Mouse (Mus musculus) gonadal fat pad, adult 2 months (tissue): ENCODE results near the gene Lpp. TPM values are rescaled to one million over a fixed set of nuclear protein-coding genes. Genes with fewer than 3 reads are reported as not detected.

ENCODE experiments used
- DNase-seq: peaks from one replicate; pipeline ENCODE4 v3.0.0-alpha.2; 2012; ENCODE audit warnings: low read depth
- polyA plus RNA-seq: library from polyadenylated mRNA; depleted of rRNA; stranded (reverse); fragments of >200 nt; gene quantifications from 2 replicates; pipeline ENCODE4 v1.2.3, GENCODE M21; 2012; rRNA removed

Lpp gene
- 16.0 and 20.7 TPM in 2 replicates for polyA plus RNA-seq

DNA sequence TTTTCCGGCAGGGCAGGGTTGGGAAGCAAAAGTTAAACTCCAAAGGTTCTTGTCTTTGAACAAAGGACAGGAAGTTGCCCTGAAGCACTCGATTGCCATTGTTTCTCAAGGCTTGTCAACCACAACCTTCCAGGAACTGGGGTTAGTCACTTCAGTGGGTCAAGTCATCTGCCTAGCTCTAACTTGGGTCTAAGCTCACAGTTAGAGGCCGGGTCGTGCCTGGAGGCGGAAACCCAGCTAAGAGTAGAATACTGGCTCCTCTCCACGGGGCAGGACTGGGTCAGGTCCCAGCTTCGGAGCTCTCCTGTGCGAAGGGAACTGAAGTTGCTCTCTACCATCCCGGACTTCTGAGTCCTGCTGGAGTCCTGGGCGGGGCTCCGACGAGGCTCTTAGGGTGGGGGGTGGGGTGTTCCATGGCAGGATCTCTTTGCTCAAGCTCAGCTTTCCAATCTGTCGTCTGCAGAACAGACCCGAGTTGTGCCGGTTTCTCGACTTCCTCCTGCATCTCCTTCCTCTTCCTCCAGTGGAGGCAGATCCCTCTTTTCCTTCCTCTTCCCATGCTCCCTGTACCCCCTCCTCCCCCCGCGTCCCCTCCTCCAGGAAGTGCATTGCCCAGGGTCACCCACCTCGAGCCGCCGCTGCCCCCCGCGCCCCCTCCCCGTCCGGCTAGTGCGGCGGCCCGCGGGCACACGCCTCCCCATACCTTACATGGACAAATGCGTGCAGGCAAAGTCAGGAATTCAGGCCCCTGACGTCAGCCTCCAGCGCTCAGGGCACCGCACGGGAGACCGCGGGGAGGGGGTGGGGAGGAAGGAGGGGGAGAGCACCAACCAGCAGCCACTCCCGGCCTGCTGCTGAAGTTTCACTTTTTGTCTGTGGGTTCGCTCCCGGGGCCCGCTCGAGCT lies at the start of gene Lpp:
Lpp (plus strand) TSS at position 857 of the 905 bp plus-strand sequence.
- DNase-seq: no peak

DNA sequence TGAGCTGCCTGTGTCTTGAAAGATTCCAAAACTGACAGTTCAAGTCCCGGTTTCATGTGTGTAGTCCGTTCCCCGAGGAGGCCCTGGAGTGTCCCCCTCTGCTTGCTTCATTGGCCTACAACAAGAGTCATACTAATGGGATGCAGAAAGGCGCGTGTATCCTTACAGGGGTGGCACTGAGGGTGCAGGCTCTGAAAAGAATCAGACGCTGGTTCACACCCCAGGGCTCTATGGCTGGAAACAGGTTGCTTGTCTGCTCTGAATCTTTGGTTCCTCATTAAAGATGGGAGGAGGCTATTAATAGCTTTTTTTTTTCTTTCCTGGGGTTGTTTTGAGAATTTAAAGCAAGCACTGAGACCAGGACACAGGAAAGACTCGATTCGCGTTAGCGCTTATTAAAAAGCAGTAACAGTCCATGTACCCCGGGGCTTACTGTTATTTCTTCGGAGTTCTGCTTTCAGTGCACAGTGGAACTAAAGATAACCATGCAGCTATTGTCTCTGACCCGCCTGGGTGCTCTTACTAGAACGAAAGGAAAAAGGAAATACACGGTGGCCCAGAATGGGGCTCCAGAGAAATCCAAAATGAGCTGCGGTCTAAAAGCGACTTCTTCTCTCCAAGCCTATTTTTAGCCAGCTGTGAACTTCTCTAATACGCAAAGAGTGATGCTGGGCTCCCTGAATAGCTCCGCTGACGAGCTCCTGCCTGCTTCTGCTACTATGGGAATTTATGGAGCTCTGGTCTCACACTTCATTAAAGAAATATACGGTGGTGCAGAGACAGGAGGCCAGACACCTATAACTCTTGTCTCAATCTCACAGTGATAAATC lies 45.5 kb upstream of the Lpp start:
- no peak for DNase-seq

DNA sequence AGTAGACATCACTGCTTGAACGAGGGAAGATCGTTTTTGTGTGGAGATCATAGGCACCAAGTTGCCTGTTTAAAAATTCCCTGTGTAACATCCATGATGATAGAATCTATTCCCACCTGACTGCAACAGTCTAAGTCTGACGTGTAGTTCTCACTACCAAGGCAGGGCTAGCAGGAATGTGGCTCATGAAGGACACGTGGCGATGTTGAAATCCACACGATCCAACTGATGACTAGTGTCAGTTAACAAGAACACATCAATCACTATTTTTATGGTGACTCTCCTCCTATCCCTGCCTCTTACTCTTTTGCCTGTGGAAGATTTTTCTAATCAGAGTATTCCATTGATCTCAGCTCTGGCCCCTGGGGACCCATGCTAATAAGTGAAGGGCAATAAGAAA lies 43.0 kb upstream of the Lpp start:
- DNase-seq: no peak

DNA sequence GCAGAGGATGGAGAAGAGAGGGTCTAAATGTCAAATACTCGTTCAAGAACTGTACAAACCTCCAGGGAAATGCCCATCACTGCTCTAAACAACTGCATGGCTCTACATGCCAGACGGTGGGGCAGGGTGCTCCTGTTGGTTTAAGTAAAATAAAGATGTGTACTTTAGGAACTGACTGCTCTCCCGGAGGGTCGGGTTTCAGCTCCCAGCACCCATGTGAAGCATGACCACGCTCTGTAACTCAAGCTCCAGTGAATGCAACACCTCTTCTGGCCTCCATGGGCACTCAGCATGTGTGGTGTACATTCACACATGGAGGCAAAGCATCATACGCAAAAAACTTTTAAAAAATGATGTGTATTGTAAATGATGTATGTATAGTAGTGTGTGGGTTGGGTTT lies 42.6 kb upstream of the Lpp start:
- DNase-seq: no peak

DNA sequence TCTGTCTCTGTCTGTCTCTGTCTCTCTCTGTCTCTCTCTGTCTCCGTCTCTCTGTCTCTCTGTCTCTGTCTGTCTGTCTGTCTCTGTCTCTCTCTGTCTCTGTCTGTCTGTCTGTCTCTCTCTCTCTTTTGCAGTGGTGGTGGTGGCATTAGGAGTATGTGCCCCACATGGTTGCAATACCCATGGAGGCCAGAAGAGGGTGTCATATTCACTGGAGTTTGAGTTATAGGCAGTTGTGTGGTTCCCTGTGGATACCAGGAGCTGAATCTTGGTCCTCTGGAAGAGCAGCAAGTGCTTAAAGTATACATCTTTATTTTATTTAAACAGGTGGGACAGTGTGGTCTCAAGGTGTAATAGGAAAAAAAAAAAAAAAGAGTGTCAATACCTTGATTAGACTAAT lies 41.5 kb upstream of the Lpp start:
- no peak for DNase-seq

DNA sequence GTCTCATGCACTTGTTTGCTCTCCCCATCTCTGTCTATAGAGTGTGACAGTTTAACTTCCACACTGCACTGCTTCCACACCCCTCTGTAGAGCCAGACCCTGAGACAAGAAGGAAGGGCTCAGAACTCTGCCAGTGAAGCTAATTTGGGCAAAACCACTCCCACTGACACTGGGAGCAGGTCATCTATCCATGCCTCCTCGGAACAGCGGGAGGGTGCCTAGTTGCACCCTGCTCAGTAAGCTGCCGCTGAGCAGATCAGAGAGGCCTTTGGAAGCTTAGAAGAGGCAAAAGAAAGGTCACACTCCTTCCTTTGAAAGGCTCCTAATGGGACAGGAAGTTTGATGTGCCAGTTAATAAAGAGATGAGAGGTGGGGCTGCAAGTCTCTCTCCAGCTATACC lies 39.5 kb upstream of the Lpp start:
- DNase-seq: no peak

DNA sequence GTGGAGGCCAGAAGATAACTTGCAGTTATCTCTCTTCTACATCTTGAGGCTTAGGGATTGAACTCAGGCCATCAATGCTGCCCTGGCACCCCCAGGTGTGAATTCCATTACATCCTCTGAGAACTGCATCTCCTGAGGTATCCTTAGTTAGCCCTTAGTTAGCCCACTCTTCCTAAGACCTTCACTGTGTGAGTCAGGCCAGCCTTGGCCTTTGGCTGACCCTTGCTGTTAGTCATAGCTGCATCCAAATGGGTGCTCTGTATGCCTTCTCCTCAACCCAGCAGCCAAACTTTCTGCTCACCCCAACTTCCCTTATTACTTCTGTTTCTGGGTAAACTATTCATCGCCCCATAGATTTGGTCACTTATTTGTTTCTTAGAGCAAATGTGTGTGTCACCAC lies 31.6 kb upstream of the Lpp start:
- DNase-seq: no peak

DNA sequence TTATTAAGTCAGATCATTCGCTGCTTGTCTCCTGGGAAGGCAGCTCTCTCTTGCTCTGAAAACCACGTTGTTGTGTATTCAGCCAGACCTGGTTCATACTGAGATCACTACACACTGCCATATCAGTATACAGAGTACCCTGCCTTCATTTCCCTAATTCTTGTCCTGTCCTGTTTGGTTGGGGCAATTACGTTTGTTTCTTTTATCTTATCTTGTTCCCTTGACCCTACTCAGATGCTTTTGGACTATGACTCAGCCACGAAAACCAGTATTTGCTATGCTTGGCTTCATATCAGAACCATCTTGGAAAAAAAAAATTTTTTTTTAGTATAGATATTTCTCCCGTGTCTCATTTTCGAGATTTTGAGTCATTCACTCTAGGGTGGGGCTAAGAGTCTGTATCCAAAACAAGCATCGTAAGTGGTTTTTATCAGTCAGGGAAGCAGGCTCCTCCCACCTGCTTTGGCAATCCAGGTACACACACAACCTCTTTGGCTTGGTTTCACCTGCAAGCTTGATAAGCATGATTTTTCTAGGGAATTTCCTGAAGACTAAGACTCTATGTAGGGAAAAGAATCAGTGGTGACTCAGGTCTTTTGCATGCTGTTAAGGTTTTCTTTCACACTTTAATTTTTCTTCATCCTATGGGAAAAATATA lies 29.1 kb upstream of the Lpp start:
- DNase-seq: no peak

DNA sequence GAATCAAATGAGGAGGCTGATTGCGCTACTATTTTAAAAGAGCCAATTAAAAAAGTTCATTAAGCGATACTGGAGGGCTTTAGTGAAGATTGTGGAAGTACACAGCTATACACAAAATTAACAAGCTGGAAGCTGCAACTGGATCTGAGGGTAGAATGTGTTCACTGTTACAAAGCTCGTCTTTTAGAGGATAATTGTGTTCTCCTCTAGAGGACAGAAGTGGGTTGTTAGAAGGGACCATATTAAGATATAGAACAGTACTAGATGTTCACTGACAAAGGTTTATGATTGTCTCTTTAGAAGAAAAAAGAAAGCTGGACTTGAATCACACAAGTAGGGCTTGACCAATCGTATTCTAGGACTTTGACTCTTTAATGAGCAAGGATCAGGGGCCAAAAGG lies 27.4 kb upstream of the Lpp start:
- DNase-seq: no peak

DNA sequence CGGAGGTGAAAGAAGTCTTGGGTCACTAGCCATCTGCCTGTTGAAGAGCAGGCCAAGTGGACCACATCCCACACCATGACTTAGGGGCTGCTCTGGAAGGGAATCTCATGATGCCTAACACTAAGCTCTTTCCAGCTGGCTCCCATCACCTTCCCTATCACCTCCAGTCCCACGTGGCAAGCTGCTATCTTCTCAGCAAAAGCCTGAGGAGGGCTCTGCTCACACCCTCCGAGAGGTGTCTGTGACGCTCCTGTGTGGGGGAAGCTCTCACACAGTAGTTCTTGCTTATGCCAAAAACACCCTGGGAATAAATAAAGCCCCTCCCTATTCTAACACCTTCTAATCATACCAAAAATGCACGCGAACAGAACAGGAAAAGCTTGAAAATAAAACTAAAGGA lies 26.2 kb upstream of the Lpp start:
- no peak for DNase-seq

DNA sequence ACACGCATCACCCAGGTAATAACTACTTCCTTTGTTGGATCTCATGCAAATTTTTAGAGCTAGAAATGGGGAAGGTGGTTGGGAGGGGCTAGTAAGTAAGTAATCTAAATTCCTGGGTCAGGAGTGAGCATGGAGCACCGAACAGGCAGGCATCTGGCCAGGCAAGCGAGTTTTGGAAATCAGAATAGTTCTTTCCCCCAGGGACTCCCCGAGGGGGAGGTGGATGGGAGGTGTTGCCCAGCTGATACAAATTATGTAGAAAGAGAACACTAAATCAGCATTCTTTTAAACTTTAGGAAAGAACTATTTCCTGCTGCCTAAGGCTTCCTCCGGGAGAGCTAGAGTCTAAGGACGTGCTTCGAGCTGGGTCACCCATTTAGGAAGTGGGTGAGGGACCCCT lies 25.8 kb upstream of the Lpp start:
- DNase-seq: no peak

DNA sequence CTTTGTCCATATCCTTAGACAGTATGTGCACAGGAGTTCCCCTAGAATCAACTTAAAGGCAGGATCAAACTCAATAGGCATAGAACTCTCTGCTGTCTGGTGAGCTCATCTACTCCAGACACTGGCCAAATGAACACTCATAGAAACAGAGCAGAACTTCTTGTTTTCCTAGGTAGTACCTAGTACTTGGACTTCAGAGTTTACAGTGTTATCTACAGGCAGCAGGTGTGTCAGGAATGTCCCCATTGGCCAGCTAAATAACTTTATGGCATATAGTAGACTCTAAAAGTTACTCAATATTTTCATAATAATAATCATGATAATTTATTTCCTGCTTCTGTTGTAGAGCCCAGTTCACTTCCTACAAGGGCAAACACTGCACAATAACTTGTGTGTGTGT lies 16.8 kb upstream of the Lpp start:
- DNase-seq: no peak

DNA sequence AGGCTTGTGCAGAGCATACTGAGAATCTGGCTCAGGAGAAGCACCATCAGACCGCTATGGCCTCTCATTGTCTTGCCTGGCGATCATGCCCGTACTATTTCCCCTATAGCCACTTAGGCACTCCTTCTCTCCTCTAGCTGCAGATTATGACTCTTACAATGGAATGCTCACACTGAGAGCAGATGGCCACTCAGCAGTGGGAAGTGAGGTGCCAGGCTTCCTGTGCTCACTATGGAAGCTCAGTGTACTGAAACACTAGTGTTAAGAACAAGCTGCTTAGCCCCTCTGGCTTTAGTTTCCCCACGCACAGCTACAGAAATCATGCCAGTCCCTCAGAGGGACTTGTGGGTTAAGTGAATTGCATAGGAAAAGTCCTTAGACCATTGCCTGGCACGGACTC lies 2.7 kb upstream of the Lpp start:
- no peak for DNase-seq

DNA sequence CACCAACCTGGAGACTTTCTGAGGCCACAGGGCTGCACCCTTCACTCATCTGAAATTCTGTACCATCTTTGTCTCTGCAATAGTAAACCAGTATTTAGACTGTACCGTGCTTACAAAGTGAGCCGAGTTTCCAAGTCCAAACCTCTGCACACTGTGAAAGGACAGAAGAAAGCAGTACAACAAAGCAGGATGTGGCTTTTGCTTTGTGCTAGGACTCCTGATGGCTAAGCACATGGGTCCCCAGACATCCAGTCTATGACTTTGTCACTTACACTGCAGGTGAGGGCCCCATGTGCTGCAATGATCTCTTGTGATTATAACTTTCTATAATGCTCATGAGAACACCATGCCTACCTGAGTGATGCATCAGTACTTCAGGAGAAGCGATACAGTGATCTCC lies 2.2 kb upstream of the Lpp start:
- DNase-seq: no peak

DNA sequence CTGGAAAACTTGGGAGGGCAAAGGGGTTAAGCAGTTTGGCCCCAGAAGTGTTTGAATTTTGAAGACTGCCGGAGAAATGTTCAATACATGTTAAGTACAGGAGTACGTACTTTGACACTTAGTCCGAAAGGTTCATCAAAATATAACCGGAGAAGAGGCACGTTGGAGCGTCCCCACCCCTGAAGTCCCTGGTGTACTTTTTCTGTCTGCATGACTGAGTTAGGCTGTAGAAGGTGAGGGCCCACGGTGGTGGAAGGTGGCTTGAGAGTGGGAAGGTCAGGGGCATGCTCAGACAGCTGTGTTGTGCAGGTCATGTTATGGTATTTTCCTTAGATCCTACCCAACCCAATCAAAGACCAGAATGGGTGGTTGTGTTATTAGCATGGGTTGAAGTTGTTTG lies 1.4 kb upstream of the Lpp start:
- DNase-seq: no peak

DNA sequence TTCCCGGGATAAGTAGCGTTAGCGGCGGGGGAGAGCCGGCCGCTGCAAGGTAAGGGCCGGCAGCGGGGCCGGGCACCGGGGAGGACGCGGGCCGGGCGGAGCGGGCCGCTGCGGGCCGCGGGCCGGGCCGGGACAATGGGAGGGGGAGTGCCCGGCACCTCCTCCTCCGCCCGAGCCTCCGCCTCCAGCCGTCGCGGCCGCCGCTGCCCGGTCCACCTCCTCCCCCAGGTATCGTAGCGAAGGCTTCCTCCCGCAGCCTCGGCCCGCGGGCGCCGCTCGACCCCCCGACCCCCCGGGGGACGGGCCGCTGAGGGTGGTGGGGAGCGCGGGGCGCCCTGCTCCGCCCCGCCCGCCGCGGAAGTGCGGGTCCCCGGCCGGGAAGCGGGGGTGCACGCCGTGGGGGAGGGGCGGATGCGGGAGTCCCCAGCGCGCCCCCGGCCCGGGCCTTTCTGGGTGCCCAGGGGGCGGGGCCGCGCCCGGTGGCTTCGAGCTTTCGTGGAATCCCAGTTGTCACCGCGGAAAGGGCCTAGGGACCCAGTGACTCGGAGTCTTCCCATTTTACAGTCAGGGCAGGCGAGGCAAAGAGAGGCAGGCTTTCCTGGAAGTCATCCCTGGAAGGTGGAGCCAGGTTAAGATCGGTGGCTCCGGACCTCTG lies 376 bp downstream of the Lpp start:
- no peak for DNase-seq

DNA sequence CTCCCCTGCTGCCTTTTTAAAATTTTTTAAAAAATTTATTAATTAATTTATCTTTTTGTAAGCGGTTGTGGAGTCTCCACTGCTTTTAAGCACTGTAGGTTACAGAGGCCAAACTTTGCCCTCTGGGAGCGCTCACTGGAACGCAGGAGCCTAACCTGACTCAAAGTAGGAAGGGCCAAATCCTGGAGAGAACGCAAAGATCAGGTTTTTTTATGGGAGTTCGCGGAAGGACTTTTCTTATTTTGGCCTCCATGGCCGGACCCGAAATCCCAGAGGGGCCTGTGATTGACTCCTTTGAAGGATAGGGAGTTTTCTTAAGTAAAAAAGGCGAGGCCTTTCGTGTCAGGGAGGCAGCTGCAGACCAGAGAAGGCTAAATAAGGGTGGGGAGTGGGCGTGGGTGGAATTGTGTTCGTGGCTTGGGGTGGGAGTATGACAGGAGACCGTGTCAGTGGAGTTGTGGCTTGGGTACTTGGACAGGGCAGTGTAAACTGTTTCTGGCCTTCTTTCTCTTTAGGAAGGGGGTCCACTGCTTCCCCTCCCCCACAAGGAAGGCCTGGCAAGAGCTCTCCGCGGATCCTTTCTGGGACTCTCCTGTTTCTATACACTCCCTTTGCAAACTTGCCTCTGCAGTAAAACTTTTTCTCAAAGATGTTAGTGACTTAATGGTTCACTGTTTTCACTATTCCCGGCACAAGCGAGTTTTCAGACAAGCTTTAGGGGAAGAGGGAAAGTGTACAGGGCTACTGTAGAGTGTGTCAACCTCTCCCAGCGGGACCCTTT lies 1.1 kb downstream of the Lpp start:
- no peak for DNase-seq

DNA sequence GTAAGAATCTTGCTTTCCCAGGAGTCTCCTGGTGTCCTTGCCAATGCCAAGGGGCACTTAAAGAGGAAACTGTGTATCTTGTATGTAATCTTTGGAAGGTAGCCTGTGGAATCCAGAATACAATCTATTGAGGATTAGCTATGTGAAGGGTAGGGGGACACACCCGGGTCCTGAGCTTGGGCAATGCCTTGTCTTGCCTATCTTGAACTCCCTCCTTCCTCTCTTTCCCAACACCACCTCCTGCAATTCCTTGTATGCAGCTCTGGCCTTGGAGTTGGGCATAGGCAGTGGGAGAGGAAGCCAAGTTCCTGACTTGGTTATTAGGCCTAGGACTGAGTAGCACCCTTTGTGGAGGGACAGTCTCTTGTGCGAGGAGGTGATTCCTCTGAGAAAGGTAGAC lies 1.8 kb downstream of the Lpp start:
- peak; percentile 92 for DNase-seq

DNA sequence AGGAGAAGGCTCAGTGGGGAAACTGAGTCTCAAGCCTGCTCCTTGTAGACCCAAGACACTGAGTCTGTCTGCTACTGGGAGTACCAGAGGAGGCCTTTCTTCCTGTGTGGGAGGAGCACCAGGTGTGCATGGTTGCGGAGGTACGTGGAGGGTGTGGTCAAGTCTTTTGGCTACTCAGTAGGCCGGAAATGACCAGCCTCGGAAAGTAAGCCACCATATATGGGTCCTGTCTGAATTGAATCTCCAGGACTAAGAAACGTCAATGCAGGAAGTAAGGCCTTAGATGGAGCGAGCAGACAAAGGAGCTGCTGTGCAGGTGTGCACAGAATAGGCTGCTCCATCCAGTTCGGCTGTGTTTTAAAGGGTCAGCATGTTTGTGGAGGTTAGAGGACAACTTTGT lies 3.2 kb downstream of the Lpp start:
- DNase-seq: no peak

DNA sequence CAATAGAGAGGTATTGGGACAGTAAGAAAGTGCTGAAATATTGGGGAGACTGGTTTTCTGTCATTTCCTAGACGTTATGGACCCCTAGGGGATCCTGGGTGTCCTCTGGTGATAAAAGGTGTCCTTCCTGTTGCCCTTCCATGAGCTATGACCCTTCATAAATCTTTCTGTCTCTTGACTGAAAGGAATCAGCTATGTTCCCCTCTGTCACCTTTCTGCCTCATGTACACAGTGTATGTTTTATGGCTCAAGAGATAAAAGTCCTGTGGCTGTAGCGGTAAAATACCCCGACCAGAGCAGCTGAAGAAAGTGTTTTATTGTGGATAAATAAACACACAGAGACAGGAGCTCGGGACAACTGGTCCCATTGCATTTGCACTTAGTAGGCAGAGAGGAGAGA lies 5.2 kb downstream of the Lpp start:
- no peak for DNase-seq

DNA sequence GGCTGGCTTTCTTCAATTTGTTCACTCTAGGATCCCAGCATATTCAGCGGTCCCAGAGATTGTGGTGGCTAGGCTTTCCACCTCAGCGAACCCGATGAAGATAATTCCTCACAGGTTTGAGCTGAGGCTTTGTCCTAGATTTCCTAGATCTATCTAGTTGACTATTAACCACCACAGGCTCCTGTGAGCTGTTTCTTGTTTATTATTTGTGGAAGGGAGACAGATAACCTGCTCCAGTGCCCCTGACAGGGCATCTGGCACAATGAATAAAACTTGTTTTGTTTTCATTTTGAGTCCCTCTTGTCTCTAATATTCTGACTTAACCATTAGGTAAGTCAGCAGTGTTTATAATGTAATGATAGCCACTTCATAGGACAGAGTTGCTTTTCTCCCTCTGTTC lies 5.6 kb downstream of the Lpp start:
- no peak for DNase-seq
